Mouse (Mus musculus) embryonic fibroblast, embryonic 13.5 days (primary cell): Measurements from ENCODE around the gene Epn2.

Experiments
- CTCF ChIP-seq: IDR thresholded peaks from 2 replicates; pipeline ENCODE4 v1.5.1; 2011; ENCODE audit warnings: mild to moderate bottlenecking, control low read depth, low read length, moderate library complexity, borderline replicate concordance; ENCODE audit not compliant: insufficient read depth
- POLR2A ChIP-seq: IDR thresholded peaks from 2 replicates; pipeline ENCODE4 v1.6.1; 2011; ENCODE audit warnings: low read depth, mild to moderate bottlenecking, control low read depth, low read length, moderate library complexity

GRCm38 (mm10) chr11:61625136-61625535 is 45.6 kb upstream of the Epn2 start:
- TF ChIP-seq POLR2A (no peak), CTCF (no peak)
